Mouse (Mus musculus) erythroid progenitor cell, adult 5-6 weeks (primary cell): ENCODE results near the gene Las1l. TPM values are rescaled to one million over a fixed set of nuclear protein-coding genes. Genes with fewer than 3 reads are reported as not detected.

Experiments used
- ATAC-seq: replicated peaks from 2 replicates; pipeline ENCODE4 v1.8.0; 2016; ENCODE audit warnings: moderate number of reproducible peaks, mild to moderate bottlenecking, moderate TSS enrichment, inconsistent platforms; ENCODE audit not compliant: poor library complexity, low FRiP score, severe bottlenecking
- total RNA-seq, 2 experiments: library from RNA; stranded (forward) in 1 of 2; stranded (reverse) in 1 of 2; fragments of 150-400 nt in 1 of 2; fragments of 186-747, 209-891 nt in 1 of 2; gene quantifications; 2 replicates each; pipeline versions ENCODE4 v1.2.3 to v1.2.4; 2015 to 2017; ENCODE audit warnings: low replicate concordance in 2 of 2

Gene Las1l
- 3.6 and 6.3 TPM in 2 replicates for total RNA-seq (2015; ENCODE audit: low replicate concordance)
- 2.7 and 3.0 TPM in 2 replicates for total RNA-seq (2017; ENCODE audit: low replicate concordance)

DNA sequence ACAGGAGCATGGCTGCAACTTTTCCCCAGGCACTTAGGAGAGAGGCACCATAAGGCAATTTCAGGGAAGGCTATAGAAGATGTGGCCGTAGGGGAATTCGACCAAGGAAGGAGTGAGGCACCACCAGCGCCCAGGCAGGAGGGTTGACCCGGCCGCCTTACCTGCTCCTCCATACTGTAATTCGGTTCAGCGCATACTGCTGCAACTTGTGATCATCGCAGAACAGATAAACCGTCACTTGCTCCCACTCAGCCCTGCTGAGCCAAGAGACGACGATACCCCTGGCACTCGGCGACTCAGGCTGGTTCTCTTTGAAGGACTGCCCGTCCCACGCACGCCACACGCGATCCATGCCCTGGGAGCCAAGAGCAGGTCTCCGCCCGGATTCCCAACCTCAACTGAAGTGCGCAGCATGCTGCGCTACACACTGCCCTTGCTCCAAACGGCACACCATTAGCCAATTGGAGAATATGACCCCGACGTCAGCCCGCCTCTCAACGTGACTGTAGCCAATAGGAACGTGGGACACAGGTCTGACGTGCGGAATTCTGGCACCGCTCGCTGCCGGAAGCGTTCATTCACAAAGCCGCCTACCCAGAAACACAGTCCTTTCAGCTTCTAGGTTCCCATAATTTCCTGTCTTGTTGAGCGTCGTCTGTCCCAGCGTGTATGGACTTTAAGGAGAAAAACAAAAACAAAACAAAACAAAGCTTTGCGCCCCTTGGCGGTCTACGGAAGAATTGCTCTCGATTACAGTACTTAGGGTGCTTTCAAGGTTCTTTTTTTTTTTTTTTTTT is at the start of gene Las1l:
Gene Las1l, minus strand, starts transcription at position 466 of the 797 bp plus-strand sequence.
- ATAC-seq, result peak; percentile 100

DNA sequence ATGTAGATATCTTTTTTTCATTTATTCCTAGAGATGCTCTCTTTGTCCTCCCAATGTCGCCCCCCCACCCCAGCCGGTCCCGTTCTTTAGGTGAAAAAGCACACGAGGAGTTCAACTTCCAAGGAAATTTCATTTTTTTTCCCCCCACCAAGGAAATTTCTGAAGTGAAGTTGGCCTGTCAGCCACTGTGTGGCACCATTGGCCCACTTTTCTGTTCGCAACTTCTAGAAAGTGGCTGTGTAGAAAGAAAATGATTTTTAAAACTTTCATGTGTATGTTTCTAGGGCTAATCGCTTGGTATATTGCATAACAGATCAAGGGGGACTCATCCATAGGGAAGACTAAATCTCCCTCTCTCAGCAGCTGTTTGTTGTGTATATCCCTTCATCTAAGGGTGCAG is 49.6 kb upstream of the Las1l start:
- ATAC-seq, result no peak

DNA sequence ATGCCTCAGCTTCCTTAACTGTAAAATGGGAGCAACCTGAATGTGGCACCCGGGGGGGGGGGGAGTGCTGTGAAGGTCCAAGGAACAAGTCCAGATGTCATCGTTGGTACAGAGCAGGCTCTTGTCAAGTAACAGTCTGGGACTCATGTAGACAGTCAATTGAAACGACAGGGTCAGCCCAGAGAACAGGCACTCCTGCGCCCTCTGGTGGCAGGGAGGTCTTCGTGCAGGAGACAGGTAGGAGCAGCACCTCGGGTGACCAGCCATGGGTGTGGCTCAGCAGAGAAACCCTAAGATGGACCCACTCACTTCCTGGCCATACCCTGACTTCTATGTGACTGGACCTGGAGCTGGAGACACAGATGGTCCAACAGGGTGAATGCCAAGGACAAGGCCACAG is 42.8 kb upstream of the Las1l start:
- ATAC-seq, result peak; percentile 68

DNA sequence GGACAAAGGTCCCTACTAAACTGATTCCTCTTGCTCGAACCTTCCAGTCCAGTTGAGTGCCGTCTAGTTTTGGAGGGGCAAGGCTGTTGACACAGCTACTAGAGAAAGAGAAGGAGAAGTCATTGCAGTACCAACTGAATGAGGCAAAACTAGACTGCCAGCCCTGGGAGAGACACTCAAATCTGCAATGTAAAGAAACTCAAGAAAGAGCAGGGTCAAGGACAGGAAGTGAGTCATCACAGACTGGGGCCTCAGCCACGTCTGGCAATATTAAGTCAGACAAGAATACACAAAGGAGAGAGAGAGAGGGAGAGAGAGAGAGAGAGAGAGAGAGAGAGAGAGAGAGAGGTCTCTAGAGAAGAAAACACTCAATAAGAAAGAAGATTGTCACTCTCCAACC is 36.4 kb upstream of the Las1l start:
- no peak for ATAC-seq

DNA sequence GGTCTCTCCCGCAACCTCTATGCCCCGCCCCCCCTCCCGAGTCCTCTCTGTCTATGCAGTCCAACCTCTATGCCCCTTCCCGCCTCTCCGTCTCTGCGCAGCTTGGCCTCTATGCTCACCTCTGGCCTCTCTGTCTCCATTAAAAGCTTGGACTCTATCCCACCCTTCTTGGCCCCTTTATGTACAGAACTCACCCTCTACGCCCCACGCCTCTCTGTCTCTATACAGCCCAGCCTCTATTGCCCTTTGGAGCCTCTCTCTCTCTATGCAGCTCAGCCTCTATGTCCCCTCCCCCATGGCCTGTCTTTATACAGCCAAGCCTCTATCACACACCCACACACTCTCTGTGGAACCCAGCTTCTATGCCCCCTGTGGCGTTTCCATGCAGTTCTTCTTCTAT is 13.2 kb upstream of the Las1l start:
- ATAC-seq, result no peak

DNA sequence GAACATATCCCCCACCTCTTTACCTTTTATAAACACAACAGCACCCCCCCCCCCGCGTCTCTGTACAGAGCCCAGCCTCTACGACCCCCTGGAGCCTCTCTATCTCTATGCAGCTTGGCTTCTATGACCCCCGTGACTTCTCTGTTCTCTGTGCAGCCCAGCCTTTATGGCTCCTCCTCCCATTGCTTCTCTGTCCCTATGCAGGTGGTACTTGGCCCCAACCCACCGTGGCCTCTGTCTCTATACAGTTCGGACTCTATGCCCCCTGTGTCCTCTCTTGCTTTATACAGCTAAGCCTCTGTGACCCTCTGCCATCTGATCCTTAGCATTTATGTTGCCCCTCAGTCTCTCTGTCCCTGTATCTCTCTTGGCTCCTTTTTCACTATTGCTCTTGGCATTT is 12.4 kb upstream of the Las1l start:
- ATAC-seq, result no peak

DNA sequence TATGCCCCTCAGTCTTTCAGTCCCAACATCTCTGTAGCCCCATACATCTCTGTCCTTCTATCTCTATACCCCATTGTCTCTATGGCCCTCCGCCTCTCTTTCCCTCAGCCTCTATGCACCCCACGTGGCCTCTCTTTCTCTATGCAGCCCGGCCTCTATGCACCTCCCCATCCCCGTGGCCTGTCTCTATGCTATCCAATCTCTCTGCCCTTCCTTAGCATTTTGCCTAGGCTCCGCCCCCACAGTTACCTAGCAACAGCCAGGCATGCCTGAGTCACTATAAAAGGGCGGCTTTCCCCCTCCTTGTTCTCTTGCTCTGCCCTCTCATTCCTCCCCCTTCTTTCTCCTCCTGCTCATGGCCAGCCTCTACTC is 11.8 kb upstream of the Las1l start:
- ATAC-seq, result peak; percentile 76

DNA sequence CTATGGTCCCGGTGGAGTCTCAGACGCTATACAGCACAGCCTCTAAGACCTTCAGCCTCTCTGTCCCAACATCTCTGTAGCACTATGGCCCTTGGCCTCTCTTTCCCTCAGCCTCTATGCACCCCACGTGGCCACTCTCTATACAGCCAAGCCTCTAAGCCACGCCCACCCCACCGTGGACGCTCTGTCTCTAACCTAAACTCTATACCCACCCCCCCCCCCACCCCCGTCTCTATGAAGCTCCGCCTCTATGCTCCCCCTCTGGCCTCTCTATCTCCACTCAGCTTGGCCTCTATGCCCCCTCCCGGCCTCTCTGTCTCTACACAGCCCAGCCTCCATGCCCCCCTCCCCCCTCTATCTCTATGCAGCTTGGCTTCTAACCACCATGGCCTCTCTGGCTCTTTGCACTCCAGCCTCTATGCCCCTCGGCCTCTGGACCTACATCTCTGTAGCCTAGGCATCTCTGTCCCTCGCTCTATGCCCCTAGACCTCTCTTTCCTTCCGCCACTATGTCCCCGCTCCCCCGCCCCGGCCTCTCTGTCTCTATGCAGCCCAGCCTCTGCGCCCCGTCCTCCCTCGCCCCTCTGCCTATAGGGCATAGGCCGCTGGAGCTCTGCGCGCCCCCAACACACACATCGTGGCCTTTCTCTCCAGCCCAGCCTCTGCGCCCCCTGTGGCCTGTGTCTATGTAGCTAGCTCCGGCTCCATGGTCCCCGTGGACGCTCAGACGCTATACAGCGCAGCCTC is 11.3 kb upstream of the Las1l start:
- ATAC-seq, result peak; percentile 63

DNA sequence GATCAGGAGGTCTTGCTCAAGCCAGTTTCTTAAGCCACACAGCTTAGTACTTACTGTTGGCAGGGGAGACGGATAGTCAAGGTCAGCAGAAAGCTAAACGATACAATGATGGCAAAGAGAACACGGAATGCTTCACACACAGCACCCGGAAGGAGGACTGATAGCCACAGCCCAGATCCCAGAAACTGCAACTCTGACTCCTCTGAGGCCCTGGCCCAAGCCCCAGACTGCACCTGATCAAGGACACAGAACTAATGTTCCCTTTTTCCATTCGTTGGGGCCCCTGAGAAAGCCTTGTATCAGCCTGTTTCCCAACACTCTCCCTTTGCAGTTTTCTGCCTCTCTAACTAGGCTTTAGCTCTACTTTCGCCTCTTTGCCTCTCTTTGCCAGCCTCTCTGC is 8.3 kb upstream of the Las1l start:
- ATAC-seq, result no peak

DNA sequence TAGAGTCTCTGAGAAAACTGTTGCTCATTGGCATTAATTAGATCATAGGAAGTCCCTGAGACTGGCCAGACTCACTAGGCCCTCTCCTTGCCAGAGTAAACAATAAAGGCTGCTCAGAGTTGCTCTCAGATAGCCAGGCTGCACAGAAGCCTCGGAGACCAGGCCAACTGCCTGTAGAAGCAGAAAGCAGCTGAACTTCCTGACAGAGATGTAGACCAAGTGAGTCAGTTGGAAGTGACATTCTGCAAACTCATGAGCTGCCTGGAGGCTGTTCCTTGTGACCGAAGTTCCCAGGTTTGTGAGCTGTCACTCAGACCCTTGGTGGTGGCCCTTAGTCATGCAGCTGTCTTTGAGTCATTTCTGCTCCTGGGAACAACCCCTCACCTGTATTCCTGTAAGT is 6.6 kb upstream of the Las1l start:
- ATAC-seq, result no peak

DNA sequence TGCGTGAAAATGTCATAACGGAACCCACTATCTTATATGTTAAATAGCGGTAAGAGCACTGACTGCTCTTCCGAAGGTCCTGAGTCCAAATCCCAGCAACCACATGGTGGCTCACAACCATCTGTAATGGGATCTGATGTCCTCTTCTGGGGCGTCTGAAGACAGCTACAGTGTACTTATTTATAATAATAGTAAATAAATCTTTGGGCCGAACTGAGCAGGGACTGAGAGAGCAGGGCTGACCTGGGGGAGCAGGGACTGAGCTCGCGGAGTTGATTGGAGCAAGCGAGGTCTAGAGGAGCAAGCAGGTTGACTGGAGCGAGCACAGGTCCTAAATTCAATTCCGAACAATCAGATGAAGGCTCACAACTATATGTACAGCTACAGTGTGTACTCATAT is 699 bp upstream of the Las1l start:
- ATAC-seq, result 0 out of 2 replicates have a peak, but pooled peaks have one; percentile 4

DNA sequence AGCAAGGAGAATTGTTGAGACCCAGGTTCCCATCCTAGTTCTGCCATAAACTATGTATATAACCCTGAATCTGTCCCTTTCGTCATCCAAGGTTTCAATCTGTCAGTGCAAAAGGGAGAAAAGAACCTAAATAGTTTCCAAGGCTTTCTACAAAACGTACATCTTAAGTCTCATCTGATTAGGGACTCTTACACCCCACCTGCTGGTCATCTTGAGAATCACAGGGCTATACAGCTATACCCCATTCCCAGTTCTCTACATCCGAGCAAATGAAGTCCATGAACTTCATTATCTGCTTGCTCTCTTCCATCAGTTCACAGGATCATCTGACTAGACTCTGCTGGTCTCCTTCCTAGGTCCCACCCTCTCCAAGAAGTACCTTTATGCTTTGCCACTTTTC is 6.0 kb downstream of the Las1l start:
- no peak for ATAC-seq

DNA sequence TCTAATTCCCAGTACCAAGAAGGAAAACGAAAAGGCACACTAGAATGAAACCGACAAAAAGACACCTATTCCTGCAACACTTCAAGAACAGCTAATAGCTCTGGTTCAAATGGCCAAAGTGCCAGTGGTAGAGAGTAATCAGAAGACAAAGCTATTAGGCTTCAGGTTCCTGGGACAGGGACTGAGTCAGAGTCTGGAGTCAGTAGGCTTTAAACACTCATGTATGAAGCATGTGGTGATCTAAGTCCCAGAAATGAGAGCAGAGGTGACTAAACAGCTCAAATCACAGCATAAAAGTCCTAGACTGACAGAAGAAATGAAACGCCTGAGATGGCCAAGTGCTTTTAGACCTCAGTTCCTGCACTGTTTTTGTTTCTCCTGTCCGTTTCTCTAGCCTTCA is 8.6 kb downstream of the Las1l start:
- no peak for ATAC-seq

DNA sequence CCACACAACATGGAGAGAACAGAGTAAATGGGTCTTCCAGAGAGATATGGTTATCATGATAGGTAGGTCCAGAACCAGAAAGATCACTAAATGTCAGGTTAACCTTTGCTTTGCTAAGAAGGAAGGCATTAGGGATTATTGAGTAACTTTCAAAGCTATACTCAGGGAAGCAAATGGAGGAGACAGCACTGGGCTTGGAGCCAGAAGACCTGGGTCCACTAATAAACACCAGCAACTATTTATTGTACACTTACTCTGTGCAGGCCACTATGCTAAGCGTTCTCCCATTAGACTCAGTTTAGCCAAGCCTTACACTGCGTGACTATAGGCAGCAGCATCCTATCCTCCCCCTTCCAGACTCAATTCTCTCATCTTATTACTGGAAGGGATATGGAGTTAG is 11.3 kb downstream of the Las1l start:
- no peak for ATAC-seq

DNA sequence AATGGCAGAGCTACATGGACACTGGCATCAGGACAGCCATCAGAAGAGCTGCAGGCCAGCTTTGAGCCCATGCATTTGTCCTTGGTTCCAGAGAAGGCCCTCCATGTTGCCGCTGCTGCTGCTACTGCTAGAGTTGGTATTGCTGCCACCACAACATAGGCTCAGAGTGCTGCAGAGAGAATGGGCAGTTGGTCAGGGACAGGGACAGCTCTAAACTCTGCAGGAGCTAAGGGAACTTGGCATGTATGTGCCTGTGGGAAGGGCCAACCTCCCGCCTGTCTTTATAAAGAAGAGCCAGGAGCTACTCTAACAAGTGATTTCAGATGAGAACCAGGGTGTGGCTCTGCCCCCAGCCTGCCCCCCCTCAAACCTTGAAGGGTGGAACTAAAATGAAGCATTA is 21.3 kb downstream of the Las1l start:
- ATAC-seq, result no peak

DNA sequence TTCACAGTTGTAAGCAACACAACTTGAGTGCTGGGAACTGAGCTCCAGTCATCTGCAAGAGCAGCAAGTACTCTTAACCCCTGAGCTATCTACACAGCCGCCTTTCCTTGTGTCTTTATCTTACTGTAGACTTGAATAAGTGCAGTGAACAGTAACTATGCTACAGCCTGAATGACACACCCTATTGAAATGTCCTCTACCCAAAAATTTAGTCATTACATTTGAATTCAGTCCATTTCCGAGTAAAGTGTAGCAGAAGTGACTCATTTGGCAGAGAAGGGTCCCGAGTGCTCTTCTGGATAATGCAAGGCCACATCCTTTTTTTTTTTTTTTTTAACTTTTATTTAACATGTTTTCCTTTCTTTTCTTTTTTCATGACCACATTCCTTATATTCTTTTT is 54.0 kb downstream of the Las1l start:
- ATAC-seq, result no peak

Other genes starting within 250 kb of the Las1l start
- gene Zc3h12b, start 245.3 kb downstream of the Las1l start, total RNA-seq (2015; ENCODE audit: low replicate concordance), result 0.42 and 1.8 TPM in 2 replicates
- gene Zc3h12b, start 245.3 kb downstream of the Las1l start, total RNA-seq (2017; ENCODE audit: low replicate concordance), result not detected in 2 replicates
- gene Msn, start 139.1 kb upstream of the Las1l start, total RNA-seq (2015; ENCODE audit: low replicate concordance), result 112 and 147 TPM in 2 replicates
- gene Msn, start 139.1 kb upstream of the Las1l start, total RNA-seq (2017; ENCODE audit: low replicate concordance), result 39.1 and 42.7 TPM in 2 replicates